Mouse (Mus musculus) stomach, postnatal 0 days (tissue): ENCODE results near the gene Srsf4. TPM values are rescaled to one million over a fixed set of nuclear protein-coding genes. Genes with fewer than 3 reads are reported as not detected.

Experiments
- ATAC-seq: fragments of 200-750 bp; cut with Nextera tagmentation; 2 replicates; pipeline ENCODE4 v1.8.0; 2017; ENCODE audit not compliant: low FRiP score, low TSS enrichment
- DNase-seq: peaks from one replicate; pipeline ENCODE4 v3.0.0-alpha.2; 2016; ENCODE audit warnings: low spot score
- H3K27ac ChIP-seq: fragments of 300-500 bp; sonication (generic); replicated peaks from 2 replicates; pipeline ENCODE4 v1.5.1; 2014; ENCODE audit warnings: mild to moderate bottlenecking, control low read depth
- H3K27me3 ChIP-seq: fragments of 300-500 bp; sonication (generic); 2 replicates; pipeline ENCODE4 v1.6.1; 2014; ENCODE audit warnings: low read length; ENCODE audit not compliant: control insufficient read depth, insufficient read depth
- H3K36me3 ChIP-seq: fragments of 300-500 bp; sonication (generic); 2 replicates; pipeline ENCODE4 v1.6.1; 2014; ENCODE audit warnings: low read length, mixed read lengths; ENCODE audit not compliant: control insufficient read depth, insufficient read depth
- H3K4me1 ChIP-seq: fragments of 300-500 bp; sonication (generic); replicated peaks from 2 replicates; pipeline ENCODE4 v1.6.1; 2014; ENCODE audit warnings: antibody characterized with exemption; ENCODE audit not compliant: control insufficient read depth, insufficient read depth
- H3K4me2 ChIP-seq: fragments of 300-500 bp; sonication (generic); replicated peaks from 2 replicates; pipeline ENCODE4 v1.6.1; 2014; ENCODE audit warnings: low read depth, mild to moderate bottlenecking, control low read depth, moderate library complexity
- H3K4me3 ChIP-seq: fragments of 300-500 bp; sonication (generic); 2 replicates; pipeline ENCODE4 v1.5.1; 2014; ENCODE audit warnings: low read depth, low read length, control low read depth
- H3K9ac ChIP-seq: fragments of 300-500 bp; sonication (generic); 2 replicates; pipeline ENCODE4 v1.6.1; 2014; ENCODE audit warnings: mild to moderate bottlenecking, low read length, control low read depth, mixed read lengths
- H3K9me3 ChIP-seq: fragments of 300-500 bp; sonication (generic); 2 replicates; pipeline ENCODE4 v1.6.1; 2016; ENCODE audit warnings: low read length; ENCODE audit not compliant: control insufficient read depth
- CTCF ChIP-seq: IDR thresholded peaks from 2 replicates; pipeline ENCODE4 v1.5.1; 2016; ENCODE audit warnings: antibody characterized with exemption, low read depth, mild to moderate bottlenecking, moderate library complexity
- EP300 ChIP-seq: optimal IDR thresholded peaks from 2 replicates; pipeline ENCODE3; 2016; ENCODE audit warnings: antibody characterized with exemption
- WGBS: fragments of 180-500 bp; shearing (Covaris S2); extraction: QIAGEN DNeasy Blood & Tissue Kit; methylation state at CpG from one replicate; pipeline ENCODE4 v1.1.7; 2014; 5-methylcytosine and 5-hydroxymethylcytosine counted together
- polyA plus RNA-seq: library from polyadenylated mRNA; unstranded; fragments of >200 nt; fragmentation: Nextera tagmentation; extraction: Ambion mirVana; gene quantifications from 2 replicates; pipeline ENCODE4 v1.2.1, GENCODE M21; 2015

Srsf4 gene
- polyA plus RNA-seq, 1 experiment from 2014 or later: 38.3 TPM

DNA sequence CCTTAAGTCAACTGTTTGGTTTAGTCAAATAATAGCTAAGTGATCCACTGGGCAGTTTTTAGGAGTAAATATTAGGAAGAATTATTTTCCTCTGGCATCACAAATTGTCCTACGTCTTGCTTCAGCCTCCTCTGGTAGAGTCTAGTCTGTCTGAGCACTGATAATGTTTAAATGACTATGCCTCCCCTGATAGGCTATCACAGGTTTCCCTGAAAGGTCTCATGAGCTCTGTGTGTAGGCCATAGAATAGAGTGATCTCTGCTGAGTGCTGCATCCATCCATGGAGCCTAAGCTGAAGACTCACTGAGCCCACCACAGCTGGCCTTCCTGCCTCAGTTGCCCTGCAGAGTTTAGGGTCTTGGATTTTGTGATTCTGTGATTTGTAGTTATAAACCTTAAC is 15.1 kb downstream of the Srsf4 start:
- H3K9me3 ChIP-seq: no peaks in the 10 kb centered on the region
- WGBS: 59% methylated on average over 1 of the region's 1 CpGs
- H3K36me3 ChIP-seq: peaks cover 11% of the 10 kb centered on the region; the same call in 1 of the 2 replicates
- no peak overlapping the region for H3K9ac ChIP-seq
- H3K4me3 ChIP-seq: no peak overlapping the region
- ATAC-seq (no peak), DNase-seq (no peak)
- no peaks in the 10 kb centered on the region; the same call in 1 of the 2 replicates for H3K4me1 ChIP-seq
- H3K27me3 ChIP-seq: no peaks in the 10 kb centered on the region
- no peak overlapping the region for H3K4me2 ChIP-seq
- TF ChIP-seq CTCF (no peak), EP300 (no peak)
- no peak overlapping the region for H3K27ac ChIP-seq

DNA sequence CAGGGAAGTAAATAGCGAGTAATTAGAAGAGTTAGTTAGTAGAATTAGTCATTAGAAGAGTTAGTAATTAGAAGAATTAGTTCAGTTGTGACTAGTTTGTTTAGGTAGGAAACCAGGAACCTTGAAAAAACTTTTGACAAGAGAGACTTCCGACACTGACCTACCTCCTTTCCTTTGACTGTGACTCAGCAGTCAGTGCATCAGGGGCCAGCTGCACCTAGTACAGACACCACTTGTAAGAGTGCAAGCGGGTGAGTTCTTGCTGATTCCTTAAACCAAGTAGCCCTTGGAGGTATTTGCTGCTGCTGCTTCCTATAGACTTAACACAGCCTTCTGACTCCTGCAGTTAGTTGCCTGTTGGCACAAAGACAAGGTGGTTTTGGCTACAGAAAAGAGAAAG is 17.3 kb downstream of the Srsf4 start:
- no peak overlapping the region for H3K9ac ChIP-seq
- H3K4me3 ChIP-seq: no peak overlapping the region
- TF ChIP-seq EP300 (no peak), CTCF (no peak)
- H3K27me3 ChIP-seq: no peaks in the 10 kb centered on the region
- H3K4me2 ChIP-seq: no peak overlapping the region
- DNase-seq (no peak), ATAC-seq (no peak)
- no peaks in the 10 kb centered on the region for H3K4me1 ChIP-seq
- H3K9me3 ChIP-seq: no peaks in the 10 kb centered on the region
- WGBS: 76% methylated on average over 3 of the region's 3 CpGs
- H3K27ac ChIP-seq: no peak overlapping the region
- H3K36me3 ChIP-seq: peaks cover 17% of the 10 kb centered on the region; the same call in 1 of the 2 replicates

GRCm38 (mm10) chr4:131897109-131897508 is 23.7 kb downstream of the Srsf4 start:
- 88% methylated on average over 5 of the region's 5 CpGs for WGBS
- TF ChIP-seq EP300 (no peak), CTCF (no peak)
- no peaks in the 10 kb centered on the region for H3K4me1 ChIP-seq
- H3K27ac ChIP-seq: peak overlapping the region; percentile 40; the same call in 1 of the 2 replicates
- H3K9me3 ChIP-seq: no peaks in the 10 kb centered on the region
- H3K27me3 ChIP-seq: no peaks in the 10 kb centered on the region
- H3K4me3 ChIP-seq: no peak overlapping the region
- no peak overlapping the region for H3K4me2 ChIP-seq
- ATAC-seq: 0 out of 2 replicates have a peak, but pooled peaks have one; percentile 21
- H3K36me3 ChIP-seq: peaks cover 46% of the 10 kb centered on the region
- no peak for DNase-seq
- no peak overlapping the region for H3K9ac ChIP-seq

DNA sequence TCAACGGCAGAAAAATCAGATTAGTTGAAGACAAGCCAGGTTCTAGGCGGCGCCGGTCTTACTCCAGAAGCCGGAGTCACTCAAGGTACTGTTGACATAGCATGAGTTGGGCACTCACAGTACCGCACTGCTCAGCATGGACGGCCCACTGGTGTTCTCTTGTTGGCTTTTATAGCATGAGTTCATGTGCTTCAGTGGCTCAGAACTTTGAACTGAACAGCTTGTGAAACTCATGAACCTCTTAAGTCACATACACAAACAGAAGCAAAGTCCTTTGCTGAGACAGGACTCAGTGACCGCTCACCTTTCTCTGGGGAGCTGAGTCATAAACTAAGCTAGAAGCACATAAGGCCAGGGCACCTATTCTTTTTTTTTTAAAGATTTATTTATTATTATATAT is 24.4 kb downstream of the Srsf4 start:
- Histone ChIP-seq H3K4me1 (no peaks in the 10 kb centered on the region), H3K9me3 (no peaks in the 10 kb centered on the region), H3K4me3 (no peak overlapping the region), H3K4me2 (no peak overlapping the region), H3K27me3 (no peaks in the 10 kb centered on the region), H3K36me3 (peaks cover 43% of the 10 kb centered on the region), H3K27ac (no peak overlapping the region), H3K9ac (no peak overlapping the region)
- 74% methylated on average over 8 of the region's 8 CpGs for WGBS
- TF ChIP-seq CTCF (no peak), EP300 (no peak)
- peak; percentile 97 for ATAC-seq
- DNase-seq: peak; percentile 70

DNA sequence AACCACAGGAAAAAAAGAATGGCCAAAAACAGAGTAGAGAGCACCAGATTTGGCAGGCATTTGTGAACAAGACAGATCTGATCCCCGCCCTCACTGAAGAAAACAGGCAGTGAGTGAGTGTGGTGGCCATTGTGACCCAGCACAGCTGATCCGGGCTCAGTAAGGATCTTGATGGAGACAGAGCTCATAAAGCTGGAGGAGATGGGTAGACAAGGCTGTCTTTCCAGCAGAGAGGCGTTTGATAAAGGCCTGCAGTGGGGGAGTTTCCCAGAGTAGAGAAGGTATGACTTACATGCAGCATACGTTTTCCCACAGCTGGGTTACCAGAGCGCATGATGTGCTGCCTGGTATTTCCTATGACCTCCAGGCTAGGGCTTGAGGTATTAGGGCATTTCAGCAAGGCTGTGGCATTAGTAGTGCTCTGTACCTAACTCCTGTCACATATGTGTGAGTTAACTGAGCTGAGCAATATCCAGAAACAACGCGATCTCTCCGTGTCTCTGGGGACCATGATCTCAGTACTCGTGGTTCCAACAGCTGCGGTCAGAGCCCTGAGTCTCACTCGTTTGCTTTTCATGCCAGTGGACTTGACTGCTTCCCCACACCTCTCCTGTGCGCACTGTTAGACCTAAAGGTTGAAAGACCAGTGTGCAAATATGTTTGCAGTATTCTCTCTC is 25.2 kb downstream of the Srsf4 start:
- no peak for TF ChIP-seq CTCF
- no peak for TF ChIP-seq EP300
- Histone ChIP-seq H3K4me3 (no peak overlapping the region), H3K4me1 (no peaks in the 10 kb centered on the region), H3K27ac (no peak overlapping the region), H3K4me2 (no peak overlapping the region), H3K9me3 (no peaks in the 10 kb centered on the region), H3K9ac (no peak overlapping the region), H3K27me3 (no peaks in the 10 kb centered on the region), H3K36me3 (peaks cover 35% of the 10 kb centered on the region)
- ATAC-seq (no peak), DNase-seq (no peak)
- WGBS: 86% methylated on average over 12 of the region's 12 CpGs

DNA sequence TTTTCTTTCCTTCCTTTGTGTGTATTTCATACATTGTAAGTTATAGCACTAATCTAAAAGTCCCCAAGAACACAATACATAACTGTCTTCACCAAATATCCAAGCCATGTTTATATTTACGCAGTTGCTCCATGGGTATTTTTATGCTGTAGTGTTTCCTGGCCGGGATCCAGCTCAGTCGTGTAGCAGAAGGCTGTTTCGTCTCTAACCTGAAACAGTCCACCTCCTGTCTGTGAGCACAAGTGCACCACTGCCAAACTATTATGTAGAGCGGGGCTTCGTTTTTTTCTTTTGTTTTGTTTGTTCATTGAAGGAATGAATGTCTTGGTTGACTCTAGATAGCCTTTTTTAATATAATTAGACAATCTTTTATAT is 25.8 kb downstream of the Srsf4 start:
- Histone ChIP-seq H3K36me3 (peaks cover 30% of the 10 kb centered on the region), H3K4me1 (no peaks in the 10 kb centered on the region), H3K4me3 (no peak overlapping the region), H3K27ac (no peak overlapping the region), H3K4me2 (no peak overlapping the region), H3K9me3 (no peaks in the 10 kb centered on the region), H3K27me3 (no peaks in the 10 kb centered on the region), H3K9ac (no peak overlapping the region)
- ATAC-seq (no peak), DNase-seq (no peak)
- 72% methylated on average over 6 of the region's 6 CpGs for WGBS
- no peak for TF ChIP-seq CTCF
- TF ChIP-seq EP300: no peak
